Mouse (Mus musculus): ENCODE data around the gene Zfp985. TPM values are rescaled to one million over a fixed set of nuclear protein-coding genes. Genes with fewer than 3 reads are reported as not detected.

Zfp985 gene
- 0.48 TPM in 2 of 4 replicates, not detected in the others for total RNA-seq (2023; ENCODE audit: inconsistent age)

DNA sequence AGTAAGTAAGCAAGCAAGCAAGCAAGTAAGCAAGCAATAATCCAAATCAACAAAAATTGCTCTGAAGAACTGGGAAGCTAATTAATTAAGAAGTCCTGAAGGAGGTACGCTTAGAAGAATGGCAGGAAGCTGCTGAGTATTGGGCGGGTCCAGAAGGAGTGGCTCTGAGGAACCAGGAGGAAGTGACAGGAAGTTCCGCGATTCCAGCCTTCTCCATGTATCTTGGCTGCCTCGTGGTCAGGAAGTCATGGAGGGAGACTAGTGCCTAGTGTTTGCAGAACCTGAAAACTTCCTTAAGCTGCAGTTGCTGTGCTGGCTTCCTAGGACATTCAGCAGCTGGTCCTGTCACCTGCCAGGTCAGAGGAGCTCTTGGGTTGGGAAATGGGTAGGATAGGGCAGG is at the start of gene Zfp985:
TSS of gene Zfp985 (plus strand) at position 207 of the 400 bp plus-strand sequence.

DNA sequence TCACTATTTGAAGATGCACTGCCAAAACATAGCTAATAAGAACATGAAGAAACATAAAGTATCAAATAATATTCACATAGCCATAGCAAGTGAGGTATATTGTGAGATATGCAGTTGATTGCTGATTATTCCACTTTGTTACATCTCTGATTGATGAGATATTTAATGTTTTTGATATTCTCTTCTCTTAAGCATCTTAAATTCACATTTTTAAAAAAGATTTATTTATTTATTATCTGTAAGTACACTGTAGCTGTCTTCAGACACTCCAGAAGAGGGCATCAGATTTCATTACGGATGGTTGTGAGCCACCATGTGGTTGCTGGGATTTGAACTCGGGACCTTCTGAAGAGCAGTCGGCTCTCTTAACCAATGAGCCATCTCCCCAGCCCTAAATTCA is 13.2 kb upstream of the Zfp985 start, which contains the start of gene Gm16503:
TSS of gene Gm16503 (plus strand) at position 301 of the 400 bp plus-strand sequence.

Other genes with a start within 250 kb of the Zfp985 start
- 0.21 to 0.96 TPM (median 0.26 TPM) in 3 of 4 replicates, not detected in the other for gene Zfp988, start 247.6 kb upstream of the Zfp985 start, total RNA-seq (2023; ENCODE audit: inconsistent age)
- gene Zfp978, start 192.0 kb upstream of the Zfp985 start, total RNA-seq (2023; ENCODE audit: inconsistent age): not detected in 4 replicates
- 0.48 to 0.81 TPM (median 0.62 TPM) in 4 replicates for gene Zfp982, start 60.9 kb upstream of the Zfp985 start, total RNA-seq (2023; ENCODE audit: inconsistent age)
- 0.24 to 0.39 TPM (median 0.38 TPM) in 3 of 4 replicates, not detected in the other for gene Gm16503, start 13.1 kb upstream of the Zfp985 start, total RNA-seq (2023; ENCODE audit: inconsistent age)
- gene Zfp979, start 89.2 kb downstream of the Zfp985 start, total RNA-seq (2023; ENCODE audit: inconsistent age): 0.36 TPM in 1 of 4 replicates, not detected in the others
- gene Zfp534, start 149.3 kb downstream of the Zfp985 start, total RNA-seq (2023; ENCODE audit: inconsistent age): 0.39 to 1.0 TPM (median 0.66 TPM) in 4 replicates

All from B cell, adult (primary cell).